Mouse (Mus musculus) layer of hippocampus, postnatal 10 days (tissue): ENCODE results near the gene Kcnj13. TPM values are rescaled to one million over a fixed set of nuclear protein-coding genes. Genes with fewer than 3 reads are reported as not detected.
A peak's percentile ranks its signal among the peaks of the same experiment; 100 is the strongest.

Experiments used
- DNase-seq, 2 experiments: peaks; one replicate each; pipeline ENCODE4 v3.0.0; 2021; ENCODE audit warnings: low spot score in 2 of 2
- long read RNA-seq: library from polyadenylated mRNA; stranded (forward); transcript quantifications from one replicate; pipeline ENCODE4 v2.0.0, GENCODE M21; 2023
- total RNA-seq, 2 experiments: library from RNA; stranded (reverse); gene quantifications; 2 replicates each; pipeline ENCODE4 v1.2.3; 2021

Kcnj13 gene
- total RNA-seq: 1 to 10 TPM in 1 of 2 experiments, under 1 TPM in 1; 0.78 to 3.3 TPM
- long read RNA-seq, transcript Kcnj13-201 (3 exons, 1,270 nt): major isoform, 14 of 18 reads
- long read RNA-seq, partial matches to known transcripts: 1 of 18 reads
- long read RNA-seq, other reads (novel, unspliced or antisense): 3 of 18 reads

- DNase-seq: no peak
These were observed at the start of gene Kcnj13 for GRCm38 (mm10) chr1:87394594-87394993. TSS of gene Kcnj13 (minus strand) at chr1:87394729.

- DNase-seq: no peak
These were observed 42.1 kb upstream of the Kcnj13 start for GRCm38 (mm10) chr1:87436583-87436982.

GRCm38 (mm10) chr1:87435125-87435524 lies 40.6 kb upstream of the Kcnj13 start:
- DNase-seq: no peak

- DNase-seq: peak in 1 of 2 experiments; percentile 9
These were observed 24.2 kb upstream of the Kcnj13 start for GRCm38 (mm10) chr1:87418733-87419132.

GRCm38 (mm10) chr1:87409380-87409779 lies 14.9 kb upstream of the Kcnj13 start:
- no peak for DNase-seq

- no peak for DNase-seq
These were observed 11.5 kb upstream of the Kcnj13 start for GRCm38 (mm10) chr1:87406012-87406411.

- no peak for DNase-seq
These were observed 10.2 kb upstream of the Kcnj13 start for GRCm38 (mm10) chr1:87404710-87405109.

GRCm38 (mm10) chr1:87396923-87397586 lies 2.5 kb upstream of the Kcnj13 start:
- DNase-seq: no peak

GRCm38 (mm10) chr1:87393444-87394195 lies 909 bp downstream of the Kcnj13 start:
- DNase-seq: no peak

GRCm38 (mm10) chr1:87386436-87387092 lies 8.0 kb downstream of the Kcnj13 start:
- no peak for DNase-seq

- no peak for DNase-seq
These were observed 13.4 kb downstream of the Kcnj13 start for GRCm38 (mm10) chr1:87381152-87381551.

- no peak for DNase-seq
These were observed 14.6 kb downstream of the Kcnj13 start for GRCm38 (mm10) chr1:87379919-87380318.

GRCm38 (mm10) chr1:87378024-87378560 lies 16.4 kb downstream of the Kcnj13 start:
- no peak for DNase-seq

GRCm38 (mm10) chr1:87360276-87360675 lies 34.3 kb downstream of the Kcnj13 start:
- DNase-seq: no peak

- no peak for DNase-seq
These were observed 44.0 kb downstream of the Kcnj13 start for GRCm38 (mm10) chr1:87350576-87350975.

Other genes with a start within 250 kb of the Kcnj13 start
- gene Ecel1, start 238.2 kb downstream of the Kcnj13 start, total RNA-seq: 1 to 10 TPM; 4.1 to 4.5 TPM
- under 1 TPM in 1 of 2 experiments, not detected in 1; 0.32 TPM for gene Prss56, start 211.4 kb downstream of the Kcnj13 start, total RNA-seq
- gene Chrnd, start 204.1 kb downstream of the Kcnj13 start, total RNA-seq: not detected
- not detected for gene Chrng, start 190.1 kb downstream of the Kcnj13 start, total RNA-seq
- gene Eif4e2, start 180.8 kb downstream of the Kcnj13 start, total RNA-seq: 10 to 100 TPM; 81.5 to 82.8 TPM
- 1 to 10 TPM; 7.2 to 7.7 TPM for gene Efhd1, start 130.4 kb downstream of the Kcnj13 start, total RNA-seq
- 10 to 100 TPM; 83.0 to 91.2 TPM for gene Gigyf2, start 67.7 kb downstream of the Kcnj13 start, total RNA-seq
- not detected for gene Snorc, start 75.5 kb upstream of the Kcnj13 start, total RNA-seq
- gene Neu2, start 115.2 kb upstream of the Kcnj13 start, total RNA-seq: under 1 TPM; 0.46 to 0.83 TPM
- 10 to 100 TPM; 70.8 to 76.4 TPM for gene Ngef, start 179.1 kb upstream of the Kcnj13 start, total RNA-seq
- 10 to 100 TPM; 15.2 to 17.7 TPM for gene Inpp5d, start 225.6 kb upstream of the Kcnj13 start, total RNA-seq